Mouse (Mus musculus) Patski (cell line): ENCODE data around the gene Map2k5. TPM values are rescaled to one million over a fixed set of nuclear protein-coding genes. Genes with fewer than 3 reads are reported as not detected.

ENCODE experiments used
- ATAC-seq: fragments of 100-300 bp; one replicate; pipeline ENCODE4 v1.8.0; 2021
- CTCF ChIA-PET: fragments of 350-600 bp; sonication (Branson Sonifier 250); formaldehyde crosslinking; loops from one replicate; lab custom pipeline; 2022; ENCODE audit warnings: inconsistent platforms; lab: Charles Lee
- POLR2A ChIA-PET: fragments of 350-600 bp; sonication (Branson Sonifier 250); formaldehyde crosslinking; loops from one replicate; lab custom pipeline; 2022; ENCODE audit warnings: antibody characterized with exemption, inconsistent platforms; lab: Charles Lee
- DNase-seq: peaks from one replicate; pipeline ENCODE4 v3.0.0-alpha.2; 2011; ENCODE audit warnings: low read depth, low spot score
- H3K27me3 ChIP-seq: fragments of 371-371 bp; one replicate; pipeline ENCODE4 v1.5.1; 2021
- CTCF ChIP-seq: fragments of 100-300 bp; IDR thresholded peaks from one replicate; pipeline ENCODE4 v1.5.1; 2021
- in situ Hi-C: fragments of 300-500 bp; cut with MboI; formaldehyde crosslinking; loops from 3 replicates; pipeline ENCODE4 v1.11.1; 2018; ENCODE audit warnings: low pct_unique_long_range_greater_than_20kb, mixed read lengths
- polyA plus RNA-seq: library from polyadenylated mRNA; unstranded; gene quantifications from one replicate; pipeline ENCODE4 v1.2.3, GENCODE M21; 2021

Gene Map2k5
- polyA plus RNA-seq, 1 experiment from 2014 or later: 31.5 TPM

DNA sequence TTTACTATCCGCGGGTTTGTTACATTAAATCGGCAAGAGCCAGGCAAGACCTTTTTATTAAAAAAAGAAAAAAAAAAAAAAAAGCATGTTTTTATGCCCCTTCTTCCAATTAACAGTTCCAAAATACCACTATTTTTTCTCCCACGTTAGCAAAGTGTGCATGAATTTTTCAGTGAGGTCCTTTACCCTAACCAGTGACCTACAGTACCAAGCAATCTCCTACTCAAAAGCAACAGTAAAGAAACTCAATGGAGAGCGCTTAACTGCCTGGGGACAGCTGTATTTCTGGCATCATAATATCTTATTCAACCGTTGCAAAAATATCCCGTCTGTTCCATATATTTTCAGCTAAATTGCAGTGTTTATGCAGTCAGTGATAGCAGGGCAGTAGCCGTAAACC is 472 bp upstream of the Map2k5 start:
- ChIA-PET POLR2A (interaction anchor here (0.7 to 1.0 kb wide), 3 partner anchors 16 to 118 kb away, joined by 4 to 9 read pairs (median 8); no protein-coding TSS in a partner anchor), CTCF (no interaction called here)
- no peak for ATAC-seq
- in situ Hi-C loops: no loop called here
- DNase-seq: no peak
- no peak for TF ChIP-seq CTCF
- H3K27me3 ChIP-seq: no peaks in the 10 kb centered on the region

DNA sequence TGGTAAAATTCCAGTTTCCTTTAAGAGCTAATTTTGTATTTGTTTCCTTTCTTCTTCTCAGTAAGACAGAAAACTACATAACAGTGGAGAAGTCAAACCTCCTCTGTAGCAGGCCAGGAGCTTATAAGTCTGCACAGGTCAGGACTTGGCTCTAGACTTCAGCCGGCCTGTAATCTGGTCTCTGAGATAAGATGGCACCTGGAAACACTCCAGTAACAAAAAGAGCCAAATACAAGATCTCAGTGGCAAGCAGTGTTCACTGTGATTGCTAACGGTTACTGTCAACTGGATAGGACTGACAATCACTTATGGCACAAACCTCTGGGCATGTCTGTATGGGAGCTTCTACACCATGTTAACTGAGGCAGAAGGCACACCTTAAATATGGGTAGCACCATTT is 4.4 kb downstream of the Map2k5 start:
- no peak for DNase-seq
- CTCF ChIA-PET: no interaction called here
- POLR2A ChIA-PET: interaction anchor here (0.5 to 1.3 kb wide), 3 partner anchors 13 to 767 kb away, joined by 3 to 5 read pairs (median 3); no protein-coding TSS in a partner anchor

DNA sequence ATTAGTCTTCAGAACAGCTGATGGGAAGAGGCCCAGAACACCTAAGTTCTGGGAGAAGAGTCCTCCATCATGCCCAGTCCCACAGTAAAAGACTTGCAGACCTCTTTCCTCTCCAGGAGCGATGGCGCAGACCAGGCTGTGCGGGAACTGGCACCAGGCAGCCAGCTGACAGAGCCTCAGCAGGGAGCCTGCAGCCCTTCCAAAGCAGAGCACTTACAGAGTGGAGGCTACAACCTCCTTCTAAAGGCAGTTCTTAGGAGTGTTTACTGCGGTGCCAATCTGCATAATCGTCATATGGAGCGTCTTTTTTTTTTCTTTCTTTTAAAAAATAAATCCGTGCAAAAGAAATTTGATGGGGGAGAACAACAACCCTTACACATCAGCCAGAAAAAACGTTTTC is 5.2 kb downstream of the Map2k5 start:
- DNase-seq (no peak), ATAC-seq (no peak)
- in situ Hi-C loops: no loop called here
- H3K27me3 ChIP-seq: no peaks in the 10 kb centered on the region
- TF ChIP-seq CTCF: no peak
- ChIA-PET CTCF (no interaction called here), POLR2A (interaction anchor here (0.5 to 0.7 kb wide), 2 partner anchors 29 to 767 kb away, joined by 3 read pairs; no protein-coding TSS in a partner anchor)

More for the DNA sequence above, 4.4 kb downstream of the Map2k5 start:
- in situ Hi-C loops: no loop called here
- ATAC-seq: no peak
- H3K27me3 ChIP-seq: no peaks in the 10 kb centered on the region
- TF ChIP-seq CTCF: no peak

DNA sequence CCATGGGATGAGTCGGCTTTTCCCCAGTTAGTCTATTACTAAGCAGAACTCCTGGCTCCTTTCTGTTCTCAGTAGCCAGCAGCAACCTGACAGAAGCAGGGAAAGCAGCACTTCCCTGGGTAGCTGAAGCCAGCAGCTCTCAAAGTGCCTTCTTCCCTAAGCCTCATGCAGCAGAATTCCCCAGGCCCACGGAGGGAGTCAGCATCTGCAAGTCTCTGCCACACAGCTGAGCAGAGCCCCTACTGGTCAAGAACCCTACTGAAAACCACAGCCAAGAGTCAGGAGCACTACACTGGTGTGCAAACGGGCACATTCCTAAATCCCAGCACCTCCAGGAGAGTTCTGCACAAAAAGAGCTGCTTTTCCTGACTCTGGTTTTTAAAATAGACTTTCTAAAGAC is 17.3 kb downstream of the Map2k5 start:
- POLR2A ChIA-PET: interaction anchor here (1.6 kb wide), 1 partner anchor 14 kb away, joined by 5 read pairs; no protein-coding TSS in a partner anchor
- no peak for TF ChIP-seq CTCF
- DNase-seq: no peak
- CTCF ChIA-PET: no interaction called here
- ATAC-seq: no peak
- in situ Hi-C loops: no loop called here
- no peaks in the 10 kb centered on the region for H3K27me3 ChIP-seq

DNA sequence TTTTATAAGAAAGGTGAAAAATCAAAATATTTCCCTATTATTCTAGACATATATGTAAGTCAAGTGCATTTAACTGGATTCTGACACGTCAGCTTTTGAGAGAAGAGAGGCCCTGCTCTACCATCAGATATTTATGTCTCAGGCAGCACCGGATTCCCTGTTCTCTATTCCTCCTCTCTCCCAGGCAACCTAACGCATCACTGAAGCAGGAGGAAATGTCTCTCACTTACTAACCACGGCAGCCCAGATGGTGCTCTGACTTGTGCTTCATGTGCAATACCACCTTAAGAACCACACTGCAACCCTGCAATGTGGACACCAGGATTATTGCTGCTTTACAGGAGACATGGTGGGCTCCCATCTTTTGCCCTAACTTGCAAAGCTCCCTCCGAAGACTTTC is 18.7 kb downstream of the Map2k5 start:
- DNase-seq (no peak), ATAC-seq (no peak)
- H3K27me3 ChIP-seq: no peaks in the 10 kb centered on the region
- TF ChIP-seq CTCF: no peak
- POLR2A ChIA-PET: no interaction called here
- in situ Hi-C loops: no loop called here
- CTCF ChIA-PET: no interaction called here

DNA sequence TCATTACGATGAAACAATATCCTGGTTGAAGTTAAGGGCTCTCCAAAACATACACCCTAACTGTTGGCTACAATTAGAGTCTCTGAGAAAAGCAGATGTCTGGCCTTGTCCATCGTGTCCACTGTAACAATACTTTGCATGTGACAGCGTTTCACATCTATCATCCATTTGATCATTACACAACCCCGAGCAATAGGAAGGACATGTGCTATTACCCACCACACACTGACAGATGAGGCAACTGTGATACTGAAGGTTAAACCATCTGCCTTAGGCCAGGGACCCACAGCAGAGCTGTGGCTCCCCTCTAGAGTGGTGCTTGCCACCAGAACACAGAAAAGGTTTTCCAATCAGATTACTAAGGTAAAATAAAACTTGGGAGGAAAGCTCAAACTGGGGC is 21.0 kb downstream of the Map2k5 start:
- in situ Hi-C loops: no loop called here
- DNase-seq (no peak), ATAC-seq (no peak)
- TF ChIP-seq CTCF: no peak
- no peaks in the 10 kb centered on the region for H3K27me3 ChIP-seq
- POLR2A ChIA-PET: interaction anchor here (0.6 kb wide), 1 partner anchor 59 kb away, joined by 4 read pairs; no protein-coding TSS in a partner anchor
- CTCF ChIA-PET: no interaction called here

DNA sequence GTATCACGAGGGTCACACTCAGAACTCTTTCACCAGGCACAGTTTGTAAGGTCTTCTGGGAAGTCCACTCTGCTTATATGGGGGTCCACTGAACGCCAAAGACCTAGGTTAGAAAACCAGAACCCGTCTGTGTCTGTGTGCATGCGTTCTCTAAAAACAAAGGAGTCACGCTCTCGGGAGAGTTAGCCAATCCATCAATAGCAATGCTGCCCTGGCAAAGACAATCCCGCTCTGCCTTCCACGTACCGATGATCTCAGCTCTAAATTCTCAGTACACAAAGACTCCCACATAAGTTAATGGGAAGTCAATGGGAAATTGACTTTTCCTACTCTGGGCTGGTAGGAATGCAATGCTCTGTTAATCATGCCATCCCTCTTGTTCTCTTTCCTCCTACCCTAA is 21.4 kb downstream of the Map2k5 start:
- no peak for ATAC-seq

DNA sequence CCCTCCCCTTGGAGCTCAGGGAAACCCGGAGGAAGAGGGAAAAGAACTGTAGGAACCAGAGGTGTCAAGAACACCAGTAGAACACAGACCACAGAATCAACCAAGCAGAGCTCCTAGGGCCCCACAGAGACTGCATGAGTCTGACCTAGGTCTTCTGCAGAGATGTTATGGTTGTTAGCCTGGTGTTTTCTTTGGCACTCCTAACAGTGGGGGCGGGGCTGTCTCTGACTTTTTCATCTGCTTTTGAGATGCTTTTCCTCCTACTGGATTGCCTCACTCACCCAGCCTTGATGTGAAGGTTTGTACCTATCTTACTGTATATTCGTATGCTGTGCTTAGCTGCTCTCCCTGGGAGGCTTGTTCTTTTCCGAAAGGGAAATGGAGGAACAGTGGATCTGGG is 23.5 kb downstream of the Map2k5 start:
- in situ Hi-C loops: no loop called here
- DNase-seq (peak; percentile 57), ATAC-seq (no peak)
- TF ChIP-seq CTCF: no peak
- POLR2A ChIA-PET: no interaction called here
- CTCF ChIA-PET: no interaction called here
- H3K27me3 ChIP-seq: no peaks in the 10 kb centered on the region

More for the DNA sequence above, 21.4 kb downstream of the Map2k5 start:
- ChIA-PET POLR2A (no interaction called here), CTCF (no interaction called here)
- no peaks in the 10 kb centered on the region for H3K27me3 ChIP-seq
- in situ Hi-C loops: no loop called here
- no peak for TF ChIP-seq CTCF
- no peak for DNase-seq

DNA sequence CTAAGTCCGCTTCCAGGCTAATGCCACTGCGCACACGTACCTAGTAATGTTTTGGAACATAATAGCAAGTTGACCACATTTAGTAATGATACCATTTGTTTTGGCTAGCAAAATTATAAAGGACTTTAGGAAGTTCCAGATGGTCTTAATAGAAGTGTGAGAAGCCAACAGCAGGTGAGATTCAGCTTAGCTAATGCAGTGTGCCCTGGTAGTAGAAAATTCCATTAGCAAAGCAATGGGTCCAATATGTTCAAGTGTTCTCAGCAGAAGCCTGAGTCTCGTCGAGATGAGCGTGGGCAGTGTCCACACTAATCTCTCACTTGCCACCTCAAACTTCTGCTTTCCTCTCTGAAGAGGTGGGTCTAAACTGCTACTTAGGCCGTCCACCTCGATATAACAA is 27.7 kb downstream of the Map2k5 start:
- ChIA-PET POLR2A (no interaction called here), CTCF (interaction anchor here (1.0 kb wide), 1 partner anchor 8 kb away, joined by 3 read pairs; no protein-coding TSS in a partner anchor)
- in situ Hi-C loops: no loop called here
- no peak for ATAC-seq
- DNase-seq: no peak
- TF ChIP-seq CTCF: no peak
- H3K27me3 ChIP-seq: no peaks in the 10 kb centered on the region

DNA sequence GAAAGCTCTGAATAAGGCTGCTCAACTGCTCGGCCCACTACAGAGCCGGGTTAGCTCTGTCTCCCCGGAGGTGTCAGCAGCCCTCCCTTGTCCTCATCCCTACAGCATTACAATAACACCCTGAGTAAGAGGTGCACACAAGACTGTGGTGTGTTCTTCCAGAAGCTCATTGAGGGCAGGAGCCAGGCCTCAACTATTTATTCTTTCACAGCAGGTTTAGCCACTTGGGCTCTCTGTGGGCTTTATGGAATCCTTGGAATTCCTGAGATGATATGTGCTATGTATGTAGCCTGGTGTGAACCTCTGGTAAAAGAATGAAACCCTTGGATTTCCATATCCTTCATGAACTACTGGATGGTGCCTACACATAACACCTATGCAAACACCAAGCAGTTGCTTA is 28.5 kb downstream of the Map2k5 start:
- TF ChIP-seq CTCF: no peak
- POLR2A ChIA-PET: no interaction called here

DNA sequence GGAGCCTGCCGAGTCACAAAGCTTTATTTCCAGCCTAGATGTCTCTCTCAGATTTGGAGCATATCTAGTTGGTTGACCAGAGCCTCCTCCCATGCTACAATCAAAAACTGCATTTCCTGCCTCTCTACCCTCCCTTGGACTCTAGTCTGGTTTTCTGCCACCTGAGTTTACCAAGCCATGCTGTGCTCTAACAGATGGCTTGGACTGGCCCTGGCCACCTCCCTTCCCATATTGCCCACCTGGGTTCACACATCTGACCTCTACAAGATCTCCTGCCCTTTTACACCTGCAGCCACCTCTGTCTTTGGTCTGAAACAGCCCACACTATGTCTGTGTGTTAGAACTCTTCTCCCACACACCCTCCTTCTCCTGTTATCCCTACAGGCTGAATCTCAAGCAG is 29.6 kb downstream of the Map2k5 start:
- ChIA-PET POLR2A (no interaction called here), CTCF (no interaction called here)
- no peak for TF ChIP-seq CTCF
- in situ Hi-C loops: no loop called here
- no peak for ATAC-seq
- no peaks in the 10 kb centered on the region for H3K27me3 ChIP-seq
- DNase-seq: no peak

More for the DNA sequence above, 28.5 kb downstream of the Map2k5 start:
- DNase-seq: no peak
- in situ Hi-C loops: no loop called here
- CTCF ChIA-PET: no interaction called here
- H3K27me3 ChIP-seq: no peaks in the 10 kb centered on the region
- no peak for ATAC-seq

DNA sequence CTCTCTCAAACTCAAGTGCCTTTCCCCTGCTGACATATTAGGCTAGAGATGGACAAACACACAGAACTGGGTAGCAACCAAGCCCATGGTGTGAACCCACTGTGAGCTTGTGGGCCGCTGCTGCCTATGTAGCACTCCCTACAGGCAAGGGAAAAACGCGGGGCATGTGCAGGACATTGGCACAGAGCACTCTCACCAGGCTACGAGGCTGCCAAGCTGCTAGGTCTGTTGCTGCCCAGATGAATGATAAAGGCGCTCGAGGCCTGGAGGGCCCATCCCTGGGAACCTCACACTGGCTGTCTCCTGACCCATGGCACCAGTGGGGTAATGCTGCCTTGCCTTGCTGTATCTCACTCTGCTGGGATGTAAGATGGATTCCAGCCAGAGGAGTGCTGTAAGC is 31.7 kb downstream of the Map2k5 start:
- no peak for ATAC-seq
- no peaks in the 10 kb centered on the region for H3K27me3 ChIP-seq
- in situ Hi-C loops: no loop called here
- ChIA-PET POLR2A (no interaction called here), CTCF (no interaction called here)
- DNase-seq: no peak
- no peak for TF ChIP-seq CTCF
